Mouse (Mus musculus) liver, adult 2 months (tissue): ENCODE data around the gene Il1rapl1.

Experiments used
- CTCF ChIP-seq: fragments of 200-500 bp; IDR thresholded peaks from 2 replicates; pipeline ENCODE4 v1.5.1; 2011; ENCODE audit warnings: low read depth, low read length, control low read depth
- POLR2A ChIP-seq: fragments of 200-500 bp; IDR thresholded peaks from 2 replicates; pipeline ENCODE4 v1.6.1; 2011; ENCODE audit warnings: low read length, control low read depth; ENCODE audit not compliant: insufficient read depth; ENCODE audit errors: extremely low read depth

- no peak for TF ChIP-seq POLR2A
- TF ChIP-seq CTCF, result no peak
Measured at GRCm38 (mm10) chrX:87225280-87225679, 890.2 kb downstream of the Il1rapl1 start.
